Mouse (Mus musculus): ENCODE measurements around the gene Sumo3.

DNA sequence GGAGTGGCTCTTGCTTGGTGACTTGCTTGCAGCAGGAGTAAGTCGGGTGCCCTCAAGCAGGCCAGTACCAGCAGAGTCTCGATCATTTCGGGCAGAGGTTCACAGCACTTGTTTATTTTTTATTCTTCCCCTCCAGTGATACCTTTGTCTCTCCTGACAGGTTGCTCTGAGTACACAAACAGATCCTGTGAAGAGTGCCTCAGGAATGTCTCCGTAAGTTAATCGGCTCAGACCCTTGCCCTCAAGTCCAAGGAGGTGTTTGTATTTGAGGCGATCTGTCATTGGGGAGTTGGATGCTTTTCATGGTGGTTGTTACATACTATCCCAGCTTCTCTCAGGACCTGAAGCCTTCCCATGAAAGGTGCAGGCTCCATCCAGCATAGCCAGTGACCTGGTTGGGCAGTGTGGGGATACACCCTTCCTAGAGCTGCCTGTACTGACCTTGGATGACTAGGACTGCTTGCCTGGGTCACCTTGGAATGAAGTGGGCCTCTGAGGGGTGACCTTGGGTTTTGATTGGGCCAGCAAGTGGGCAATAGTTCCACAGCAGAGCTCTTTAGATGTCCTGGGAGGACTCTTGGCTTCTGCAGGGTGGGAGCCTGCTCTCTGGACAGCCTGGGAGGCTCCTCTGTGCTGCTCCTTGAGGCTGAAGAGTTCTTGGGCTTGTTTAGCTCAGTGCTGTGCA, 18.7 kb upstream of the Sumo3 start:
- no peak for TF ChIP-seq CTCF (IDR thresholded peaks at IDR 0.05; ENCODE audit: low read depth)
- TF ChIP-seq EP300 (IDR thresholded peaks at IDR 0.05; ENCODE audit: low read depth) = no peak

Measured in liver, embryonic 14.5 days (tissue).